12 mouse cellular contexts compared by ENCODE assay signal in the genomic region with DNA sequence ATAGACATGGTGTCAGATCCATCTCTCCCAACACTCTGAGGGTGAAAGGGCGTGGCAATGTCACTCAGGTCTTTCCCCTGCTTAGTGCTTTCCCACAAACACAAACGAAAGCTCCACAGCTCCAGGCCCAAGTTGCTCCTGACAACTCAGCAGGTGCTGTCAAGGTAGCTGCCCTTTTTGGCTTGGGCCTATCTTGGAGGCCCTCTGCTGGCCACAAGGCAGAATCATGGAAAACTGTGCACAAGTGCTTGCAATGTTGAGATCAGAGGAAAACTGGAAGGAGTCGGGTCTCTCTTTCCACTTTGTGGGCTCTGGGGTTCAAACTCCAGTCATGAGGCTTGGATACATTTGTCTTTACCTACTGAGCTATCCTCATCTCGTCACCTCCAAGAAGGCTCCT. TPM values are rescaled to one million over a fixed set of nuclear protein-coding genes. Genes with fewer than 3 reads are reported as not detected.
DNase-seq lines count a peak whose midpoint lies in the region; ATAC-seq and TF ChIP-seq lines count a peak whose summit lies in the region.
"Had no signal": no experiment of that assay in that cellular context is flagged by ENCODE, and none has a peak within 500 bp of the region (broad histone marks: within the 10 kb centered on the region; RNA-seq: fewer than 3 reads in every experiment).

No protein-coding gene starts in this region.

- H3K27ac ChIP-seq in liver, postnatal 0 days (ENCODE audit: low read depth): no peak overlapping the region
- H3K27ac ChIP-seq in liver, embryonic 12.5 days: no peak overlapping the region
- no peak overlapping the region for H3K27ac ChIP-seq in ES-Bruce4 (ENCODE audit: insufficient read depth, low read length)

- peak; percentile 33 for TF ChIP-seq CTCF in liver, postnatal 0 days (IDR thresholded peaks at IDR 0.05; ENCODE audit: low read depth)
- TF ChIP-seq CTCF in ES-Bruce4 (IDR thresholded peaks at IDR 0.05; ENCODE audit: low read depth, low read length): peak; percentile 53

- H3K27me3 ChIP-seq in liver, postnatal 0 days (ENCODE audit: insufficient read depth, low read length): no peaks in the 10 kb centered on the region
- no peaks in the 10 kb centered on the region for H3K27me3 ChIP-seq in liver, embryonic 12.5 days (replicated peaks)
- H3K27me3 ChIP-seq in ES-Bruce4 (ENCODE audit: control insufficient read depth, insufficient read depth, low read length, poor library complexity, severe bottlenecking): 0 out of 2 replicates have a peak, but pooled peaks cover 1% of the 10 kb centered on the region

- ATAC-seq in frontal cortex, adult (ENCODE audit: low TSS enrichment): peak; percentile 38; the same call in 1 of the 2 replicates
- no peak for ATAC-seq in liver, postnatal 0 days
- no peak for ATAC-seq in liver, embryonic 12.5 days
- ATAC-seq in erythroblast, adult 5-6 weeks (replicated peaks; ENCODE audit: low FRiP score, poor library complexity, severe bottlenecking): no peak
- ATAC-seq: inflammation-experienced regulatory T-cells, adult 6 months had no signal

- no peaks in the 10 kb centered on the region for H3K9me3 ChIP-seq in liver, postnatal 0 days (ENCODE audit: low read length)
- no peaks in the 10 kb centered on the region for H3K9me3 ChIP-seq in liver, embryonic 12.5 days (replicated peaks)
- no peaks in the 10 kb centered on the region for H3K9me3 ChIP-seq in ES-Bruce4 (replicated peaks; ENCODE audit: control insufficient read depth, insufficient read depth, low read length, poor library complexity, severe bottlenecking)

- H3K4me3 ChIP-seq in liver, postnatal 0 days (ENCODE audit: low read depth, low read length): no peak overlapping the region
- no peak overlapping the region for H3K4me3 ChIP-seq in liver, embryonic 12.5 days
- H3K4me3 ChIP-seq in ES-Bruce4 (ENCODE audit: low read depth, low read length): no peak overlapping the region
- H3K4me3 ChIP-seq: erythroblast, embryonic 14.5 days; myocyte had no signal

- no peak for DNase-seq in frontal cortex, postnatal 10 days (ENCODE audit: low spot score in 2 of 2)
- DNase-seq in liver, postnatal 0 days: no peak
- DNase-seq in embryo, embryonic 10.5 days (ENCODE audit: low spot score): peak; percentile 1
- no peak for DNase-seq in layer of hippocampus, postnatal 14 days (ENCODE audit: low spot score in 2 of 2)
- DNase-seq: lung, adult 18-20 months had no signal

- no peak for TF ChIP-seq EP300 in liver, postnatal 0 days (IDR thresholded peaks at IDR 0.05; ENCODE audit: low read depth)
- TF ChIP-seq EP300 in ES-Bruce4 (IDR thresholded peaks at IDR 0.05; ENCODE audit: insufficient read depth, low read depth, low read length): no peak

- peaks cover 13% of the 10 kb centered on the region for H3K36me3 ChIP-seq in liver, postnatal 0 days (replicated peaks; ENCODE audit: insufficient read depth, low read length)
- peaks cover 43% of the 10 kb centered on the region for H3K36me3 ChIP-seq in liver, embryonic 12.5 days
- H3K36me3 ChIP-seq in ES-Bruce4 (ENCODE audit: control insufficient read depth, insufficient read depth, low read length, poor library complexity, severe bottlenecking): peaks cover 12% of the 10 kb centered on the region

- WGBS in liver, postnatal 0 days (ENCODE audit: insufficient replicate concordance): 70% methylated on average over 4 of the region's 4 CpGs
- WGBS in liver, embryonic 12.5 days (ENCODE audit: insufficient replicate concordance): 67% methylated on average over 4 of the region's 4 CpGs

- no peaks in the 10 kb centered on the region for H3K4me1 ChIP-seq in liver, postnatal 0 days (ENCODE audit: insufficient read depth)
- H3K4me1 ChIP-seq in liver, embryonic 12.5 days: peaks cover 11% of the 10 kb centered on the region
- H3K4me1 ChIP-seq in ES-Bruce4 (ENCODE audit: control insufficient read depth, insufficient read depth, low read length): no peaks in the 10 kb centered on the region

- H3K9ac ChIP-seq in liver, postnatal 0 days (replicated peaks): no peak overlapping the region
- H3K9ac ChIP-seq in liver, embryonic 12.5 days: no peak overlapping the region
- no peak overlapping the region for H3K9ac ChIP-seq in ES-Bruce4 (ENCODE audit: low read depth, poor library complexity, severe bottlenecking)

- TF ChIP-seq POLR2A in ES-Bruce4 (IDR thresholded peaks at IDR 0.05; ENCODE audit: insufficient read depth, low read length): no peak

- H3K4me2 ChIP-seq in liver, postnatal 0 days (ENCODE audit: low read depth, low read length): no peak overlapping the region
- no peak overlapping the region for H3K4me2 ChIP-seq in liver, embryonic 12.5 days

RNA-seq across cellular contexts. Expression of gene Ddx18, which starts 18.3 kb away (rescaled TPM):
- polyA plus RNA-seq in liver, postnatal 0 days (2015; fragmentation: Nextera tagmentation; extraction: Ambion mirVana): 27.1 and 29.0 TPM in 2 replicates
- 62.0 and 62.1 TPM in 2 replicates for polyA plus RNA-seq in liver, embryonic 12.5 days (2016; fragmentation: Nextera tagmentation; extraction: Ambion mirVana)
- 128 and 137 TPM in 2 replicates for polyA plus RNA-seq in ES-Bruce4 (2011; ENCODE audit: insufficient read depth, insufficient read length, low read depth, missing spikeins)
- total RNA-seq in layer of hippocampus, postnatal 14 days (2021): 10 to 100 TPM; 21.5 to 24.8 TPM
- 20.9 and 27.2 TPM in 2 replicates for total RNA-seq in erythroblast, adult 5-6 weeks (2015; ENCODE audit: low replicate concordance)
- 3.2 and 9.7 TPM in 2 replicates for total RNA-seq in erythroblast, adult 5-6 weeks (2017; ENCODE audit: low replicate concordance)

RNA-seq across cellular contexts. Expression of gene Htr5b, which starts 21.2 kb away (rescaled TPM):
- polyA plus RNA-seq in liver, postnatal 0 days (2015; fragmentation: Nextera tagmentation; extraction: Ambion mirVana): not detected in 2 replicates
- polyA plus RNA-seq in liver, embryonic 12.5 days (2016; fragmentation: Nextera tagmentation; extraction: Ambion mirVana): 0.08 TPM in 1 of 2 replicates, not detected in the other
- polyA plus RNA-seq in ES-Bruce4 (2011; ENCODE audit: insufficient read depth, insufficient read length, low read depth, missing spikeins): not detected in 2 replicates
- 10 to 100 TPM in 1 of 2 experiments, 1 to 10 TPM in 1; 9.4 to 10.8 TPM for total RNA-seq in layer of hippocampus, postnatal 14 days (2021)
- total RNA-seq in erythroblast, adult 5-6 weeks (2015; ENCODE audit: low replicate concordance): not detected in 2 replicates
- not detected in 2 replicates for total RNA-seq in erythroblast, adult 5-6 weeks (2017; ENCODE audit: low replicate concordance)
- polyA plus RNA-seq: erythroblast, embryonic 14.5 days; inflammation-experienced regulatory T-cells, adult 6 months; myocyte had no signal
